Mouse (Mus musculus) neural tube, embryonic 11.5 days (tissue): ENCODE results near the gene Omp. TPM values are rescaled to one million over a fixed set of nuclear protein-coding genes. Genes with fewer than 3 reads are reported as not detected.

ENCODE experiments used
- ATAC-seq: fragments of 200-750 bp; cut with Nextera tagmentation; 2 replicates; pipeline ENCODE4 v1.8.0; 2017; ENCODE audit warnings: moderate number of reproducible peaks, mild to moderate bottlenecking, moderate TSS enrichment, moderate library complexity; ENCODE audit not compliant: insufficient read depth, low FRiP score, low TSS enrichment
- DNase-seq: peaks from one replicate; pipeline ENCODE4 v3.0.0-alpha.2; 2015; ENCODE audit warnings: low spot score
- H3K27ac ChIP-seq: fragments of 300-500 bp; sonication (generic); 2 replicates; pipeline ENCODE4 v1.5.1; 2014; ENCODE audit warnings: low read depth, mild to moderate bottlenecking, low read length
- H3K27me3 ChIP-seq: fragments of 300-500 bp; sonication (generic); 2 replicates; pipeline ENCODE4 v1.6.1; 2014; ENCODE audit warnings: mild to moderate bottlenecking, low read length, mixed read lengths; ENCODE audit not compliant: control insufficient read depth, insufficient read depth
- H3K36me3 ChIP-seq: fragments of 300-500 bp; sonication (generic); 2 replicates; pipeline ENCODE4 v1.6.1; 2014; ENCODE audit warnings: mild to moderate bottlenecking, low read length, moderate library complexity, mixed read lengths; ENCODE audit not compliant: control insufficient read depth, insufficient read depth
- H3K4me1 ChIP-seq: fragments of 300-500 bp; sonication (generic); 2 replicates; pipeline ENCODE4 v1.6.1; 2014; ENCODE audit warnings: low read length, mixed read lengths; ENCODE audit not compliant: control insufficient read depth, insufficient read depth
- H3K4me2 ChIP-seq: fragments of 300-500 bp; sonication (generic); 2 replicates; pipeline ENCODE4 v1.6.1; 2014; ENCODE audit warnings: low read depth, mild to moderate bottlenecking, moderate library complexity
- H3K4me3 ChIP-seq: fragments of 300-500 bp; sonication (generic); 2 replicates; pipeline ENCODE4 v1.5.1; 2014; ENCODE audit warnings: low read depth, low read length
- H3K9ac ChIP-seq: fragments of 300-500 bp; sonication (generic); 2 replicates; pipeline ENCODE4 v1.6.1; 2014; ENCODE audit warnings: mild to moderate bottlenecking, low read length
- H3K9me3 ChIP-seq: fragments of 300-500 bp; sonication (generic); 2 replicates; pipeline ENCODE4 v1.6.1; 2016; ENCODE audit warnings: low read length; ENCODE audit not compliant: control insufficient read depth
- WGBS: fragments of 180-500 bp; shearing (Covaris S2); extraction: QIAGEN DNeasy Blood & Tissue Kit; methylation state at CpG from one replicate; pipeline ENCODE4 v1.1.7; 2014; 5-methylcytosine and 5-hydroxymethylcytosine counted together
- polyA plus RNA-seq: library from polyadenylated mRNA; unstranded; fragments of >200 nt; fragmentation: Nextera tagmentation; extraction: Ambion mirVana; gene quantifications from 2 replicates; pipeline ENCODE4 v1.2.1, GENCODE M21; 2014

Omp gene
- polyA plus RNA-seq, 1 experiment from 2014 or later: 0.24 TPM

- Histone ChIP-seq H3K27me3 (no peaks in the 10 kb centered on the region), H3K36me3 (no peaks in the 10 kb centered on the region), H3K9ac (no peak overlapping the region; the same call in 1 of the 2 replicates), H3K9me3 (no peaks in the 10 kb centered on the region), H3K4me2 (no peak overlapping the region), H3K4me1 (peaks cover 16% of the 10 kb centered on the region; the same call in 1 of the 2 replicates), H3K4me3 (no peak overlapping the region), H3K27ac (no peak overlapping the region)
- 82% methylated on average over 4 of the region's 4 CpGs for WGBS
- DNase-seq (no peak), ATAC-seq (no peak)
Measured at GRCm38 (mm10) chr7:98174883-98175755, 29.8 kb upstream of the Omp start.

GRCm38 (mm10) chr7:98173408-98173807 is 28.1 kb upstream of the Omp start:
- H3K27me3 ChIP-seq: no peaks in the 10 kb centered on the region
- peaks cover 12% of the 10 kb centered on the region; the same call in 1 of the 2 replicates for H3K4me1 ChIP-seq
- no peak for ATAC-seq
- H3K4me2 ChIP-seq: no peak overlapping the region
- H3K36me3 ChIP-seq: no peaks in the 10 kb centered on the region
- no peak overlapping the region for H3K4me3 ChIP-seq
- no peaks in the 10 kb centered on the region for H3K9me3 ChIP-seq
- no peak for DNase-seq
- no peak overlapping the region for H3K27ac ChIP-seq
- WGBS: 50% methylated on average over 4 of the region's 4 CpGs
- H3K9ac ChIP-seq: no peak overlapping the region; the same call in 1 of the 2 replicates

- 90% methylated on average over 8 of the region's 8 CpGs for WGBS
- Histone ChIP-seq H3K9me3 (no peaks in the 10 kb centered on the region), H3K4me2 (no peak overlapping the region), H3K4me3 (no peak overlapping the region), H3K4me1 (peaks cover 8% of the 10 kb centered on the region; the same call in 1 of the 2 replicates), H3K9ac (no peak overlapping the region), H3K36me3 (no peaks in the 10 kb centered on the region), H3K27ac (no peak overlapping the region), H3K27me3 (no peaks in the 10 kb centered on the region)
- DNase-seq (no peak), ATAC-seq (no peak)
Measured at GRCm38 (mm10) chr7:98172661-98173060, 27.4 kb upstream of the Omp start.

GRCm38 (mm10) chr7:98171141-98172073 is 26.1 kb upstream of the Omp start:
- Histone ChIP-seq H3K27me3 (no peaks in the 10 kb centered on the region), H3K9me3 (no peaks in the 10 kb centered on the region), H3K27ac (no peak overlapping the region), H3K4me1 (peaks cover 6% of the 10 kb centered on the region; the same call in 1 of the 2 replicates), H3K36me3 (no peaks in the 10 kb centered on the region), H3K4me3 (no peak overlapping the region), H3K9ac (no peak overlapping the region), H3K4me2 (no peak overlapping the region)
- WGBS: 65% methylated on average over 6 of the region's 6 CpGs
- DNase-seq: peak; percentile 9
- no peak for ATAC-seq

GRCm38 (mm10) chr7:98164999-98165528 is 19.8 kb upstream of the Omp start:
- 0 out of 2 replicates have a peak overlapping the region, but pooled peaks have one; percentile 1 for H3K9ac ChIP-seq
- ATAC-seq: peak; percentile 53; the same call in 1 of the 2 replicates
- DNase-seq: peak; percentile 19
- H3K4me1 ChIP-seq: peaks cover 12% of the 10 kb centered on the region; the same call in 1 of the 2 replicates
- no peak overlapping the region for H3K27ac ChIP-seq
- 70% methylated on average over 10 of the region's 10 CpGs for WGBS
- H3K4me3 ChIP-seq: no peak overlapping the region
- H3K36me3 ChIP-seq: no peaks in the 10 kb centered on the region; the same call in 1 of the 2 replicates
- no peak overlapping the region for H3K4me2 ChIP-seq
- H3K27me3 ChIP-seq: no peaks in the 10 kb centered on the region
- no peaks in the 10 kb centered on the region for H3K9me3 ChIP-seq

GRCm38 (mm10) chr7:98164382-98164998 is 19.2 kb upstream of the Omp start:
- Histone ChIP-seq H3K27me3 (no peaks in the 10 kb centered on the region), H3K36me3 (no peaks in the 10 kb centered on the region; the same call in 1 of the 2 replicates), H3K4me2 (no peak overlapping the region), H3K9ac (no peak overlapping the region), H3K4me3 (no peak overlapping the region), H3K9me3 (no peaks in the 10 kb centered on the region), H3K4me1 (peaks cover 12% of the 10 kb centered on the region; the same call in 1 of the 2 replicates), H3K27ac (no peak overlapping the region)
- DNase-seq: no peak
- 0 out of 2 replicates have a peak, but pooled peaks have one; percentile 14 for ATAC-seq
- 80% methylated on average over 9 of the region's 9 CpGs for WGBS

GRCm38 (mm10) chr7:98163700-98164099 is 18.4 kb upstream of the Omp start:
- ATAC-seq (no peak), DNase-seq (no peak)
- Histone ChIP-seq H3K27ac (no peak overlapping the region), H3K4me1 (peaks cover 12% of the 10 kb centered on the region; the same call in 1 of the 2 replicates), H3K9ac (no peak overlapping the region), H3K9me3 (no peaks in the 10 kb centered on the region), H3K4me2 (no peak overlapping the region), H3K36me3 (no peaks in the 10 kb centered on the region; the same call in 1 of the 2 replicates), H3K27me3 (no peaks in the 10 kb centered on the region), H3K4me3 (no peak overlapping the region)
- WGBS: 73% methylated on average over 3 of the region's 3 CpGs

GRCm38 (mm10) chr7:98162239-98162638 is 16.9 kb upstream of the Omp start:
- WGBS: 77% methylated on average over 6 of the region's 6 CpGs
- no peak overlapping the region for H3K9ac ChIP-seq
- no peaks in the 10 kb centered on the region; the same call in 1 of the 2 replicates for H3K36me3 ChIP-seq
- no peaks in the 10 kb centered on the region for H3K27me3 ChIP-seq
- H3K4me2 ChIP-seq: no peak overlapping the region
- DNase-seq: no peak
- no peak overlapping the region for H3K27ac ChIP-seq
- ATAC-seq: no peak
- H3K4me1 ChIP-seq: peaks cover 12% of the 10 kb centered on the region; the same call in 1 of the 2 replicates
- no peak overlapping the region for H3K4me3 ChIP-seq
- H3K9me3 ChIP-seq: no peaks in the 10 kb centered on the region
